Mouse (Mus musculus): ENCODE data around the gene Gm30191. TPM values are rescaled to one million over a fixed set of nuclear protein-coding genes. Genes with fewer than 3 reads are reported as not detected.

Gene Gm30191
- total and polyA plus RNA-seq, 2 experiments from 2014 or later = not detected

GRCm38 (mm10) chr4:134249651-134250050, 2.9 kb downstream of the Gm30191 start:
- Histone ChIP-seq H3K4me2 (ENCODE audit: low read depth, low read length) (peak overlapping the region; percentile 79), H3K4me1 (ENCODE audit: control insufficient read depth, insufficient read depth) (peaks cover 21% of the 10 kb centered on the region), H3K9ac (replicated peaks; ENCODE audit: low read depth, low read length) (no peak overlapping the region), H3K9me3 (replicated peaks; ENCODE audit: control insufficient read depth, low read length) (no peaks in the 10 kb centered on the region), H3K27me3 (ENCODE audit: control insufficient read depth, insufficient read depth, low read length) (peaks cover 48% of the 10 kb centered on the region), H3K27ac (ENCODE audit: low read depth) (no peak overlapping the region), H3K36me3 (replicated peaks; ENCODE audit: control insufficient read depth, insufficient read depth, low read length) (no peaks in the 10 kb centered on the region), H3K4me3 (ENCODE audit: low read depth, low read length) (peak overlapping the region; percentile 38)
- WGBS = 2% methylated on average over 30 of the region's 30 CpGs
- DNase-seq (ENCODE audit: low spot score) = no peak
- ATAC-seq (ENCODE audit: insufficient read depth, low read depth) = peak; percentile 69
- TF ChIP-seq CTCF (IDR thresholded peaks at IDR 0.05; ENCODE audit: low read depth) = peak; percentile 85
- no peak for TF ChIP-seq EP300 (IDR thresholded peaks at IDR 0.05; ENCODE audit: low read depth)

GRCm38 (mm10) chr4:134250116-134250929, 3.6 kb downstream of the Gm30191 start:
- WGBS = 19% methylated on average over 27 of the region's 27 CpGs
- no peak for TF ChIP-seq EP300 (IDR thresholded peaks at IDR 0.05; ENCODE audit: low read depth)
- no peak for TF ChIP-seq CTCF (IDR thresholded peaks at IDR 0.05; ENCODE audit: low read depth)
- H3K27ac ChIP-seq (ENCODE audit: low read depth) = no peak overlapping the region
- no peaks in the 10 kb centered on the region for H3K36me3 ChIP-seq (replicated peaks; ENCODE audit: control insufficient read depth, insufficient read depth, low read length)
- H3K27me3 ChIP-seq (ENCODE audit: control insufficient read depth, insufficient read depth, low read length) = peaks cover 48% of the 10 kb centered on the region
- no peaks in the 10 kb centered on the region for H3K9me3 ChIP-seq (replicated peaks; ENCODE audit: control insufficient read depth, low read length)
- no peak for ATAC-seq (ENCODE audit: insufficient read depth, low read depth)
- H3K4me3 ChIP-seq (ENCODE audit: low read depth, low read length) = peak overlapping the region; percentile 38
- DNase-seq (ENCODE audit: low spot score) = no peak
- H3K9ac ChIP-seq (replicated peaks; ENCODE audit: low read depth, low read length) = no peak overlapping the region
- peak overlapping the region; percentile 79 for H3K4me2 ChIP-seq (ENCODE audit: low read depth, low read length)
- H3K4me1 ChIP-seq (ENCODE audit: control insufficient read depth, insufficient read depth) = peaks cover 18% of the 10 kb centered on the region; the same call in 1 of the 2 replicates

- no peak for TF ChIP-seq EP300 (IDR thresholded peaks at IDR 0.05; ENCODE audit: low read depth)
- no peak for TF ChIP-seq CTCF (IDR thresholded peaks at IDR 0.05; ENCODE audit: low read depth)
- WGBS = 21% methylated on average over 10 of the region's 10 CpGs
- ATAC-seq (ENCODE audit: insufficient read depth, low read depth) (no peak), DNase-seq (ENCODE audit: low spot score) (no peak)
- no peaks in the 10 kb centered on the region for H3K9me3 ChIP-seq (replicated peaks; ENCODE audit: control insufficient read depth, low read length)
- H3K4me2 ChIP-seq (ENCODE audit: low read depth, low read length) = peak overlapping the region; percentile 79
- H3K4me1 ChIP-seq (ENCODE audit: control insufficient read depth, insufficient read depth) = peaks cover 18% of the 10 kb centered on the region; the same call in 1 of the 2 replicates
- H3K4me3 ChIP-seq (ENCODE audit: low read depth, low read length) = peak overlapping the region; percentile 38
- H3K27me3 ChIP-seq (ENCODE audit: control insufficient read depth, insufficient read depth, low read length) = peaks cover 48% of the 10 kb centered on the region
- H3K36me3 ChIP-seq (replicated peaks; ENCODE audit: control insufficient read depth, insufficient read depth, low read length) = no peaks in the 10 kb centered on the region
- H3K9ac ChIP-seq (replicated peaks; ENCODE audit: low read depth, low read length) = peak overlapping the region; percentile 4; the same call in 1 of the 2 replicates
- H3K27ac ChIP-seq (ENCODE audit: low read depth) = no peak overlapping the region
Measured at GRCm38 (mm10) chr4:134250930-134251240, 4.2 kb downstream of the Gm30191 start.

- peak overlapping the region; percentile 38 for H3K4me3 ChIP-seq (ENCODE audit: low read depth, low read length)
- DNase-seq (ENCODE audit: low spot score) (no peak), ATAC-seq (ENCODE audit: insufficient read depth, low read depth) (no peak; the same call in 1 of the 2 replicates)
- H3K4me2 ChIP-seq (ENCODE audit: low read depth, low read length) = peak overlapping the region; percentile 79
- H3K36me3 ChIP-seq (replicated peaks; ENCODE audit: control insufficient read depth, insufficient read depth, low read length) = no peaks in the 10 kb centered on the region
- H3K9me3 ChIP-seq (replicated peaks; ENCODE audit: control insufficient read depth, low read length) = no peaks in the 10 kb centered on the region
- no peak for TF ChIP-seq EP300 (IDR thresholded peaks at IDR 0.05; ENCODE audit: low read depth)
- TF ChIP-seq CTCF (IDR thresholded peaks at IDR 0.05; ENCODE audit: low read depth) = no peak
- peak overlapping the region; percentile 4; the same call in 1 of the 2 replicates for H3K9ac ChIP-seq (replicated peaks; ENCODE audit: low read depth, low read length)
- peaks cover 46% of the 10 kb centered on the region for H3K27me3 ChIP-seq (ENCODE audit: control insufficient read depth, insufficient read depth, low read length)
- peaks cover 21% of the 10 kb centered on the region; the same call in 1 of the 2 replicates for H3K4me1 ChIP-seq (ENCODE audit: control insufficient read depth, insufficient read depth)
- under 1% methylated on average over 85 of the region's 91 CpGs for WGBS
- no peak overlapping the region for H3K27ac ChIP-seq (ENCODE audit: low read depth)
Measured at GRCm38 (mm10) chr4:134251241-134252130, 4.8 kb downstream of the Gm30191 start.

- H3K27ac ChIP-seq (ENCODE audit: low read depth) = peak overlapping the region; percentile 60
- ATAC-seq (ENCODE audit: insufficient read depth, low read depth) (no peak), DNase-seq (ENCODE audit: low spot score) (no peak)
- H3K9me3 ChIP-seq (replicated peaks; ENCODE audit: control insufficient read depth, low read length) = no peaks in the 10 kb centered on the region
- WGBS = 35% methylated on average over 22 of the region's 22 CpGs
- H3K4me2 ChIP-seq (ENCODE audit: low read depth, low read length) = peak overlapping the region; percentile 79
- peaks cover 29% of the 10 kb centered on the region for H3K4me1 ChIP-seq (ENCODE audit: control insufficient read depth, insufficient read depth)
- H3K4me3 ChIP-seq (ENCODE audit: low read depth, low read length) = peak overlapping the region; percentile 38
- H3K27me3 ChIP-seq (ENCODE audit: control insufficient read depth, insufficient read depth, low read length) = peaks cover 45% of the 10 kb centered on the region
- H3K36me3 ChIP-seq (replicated peaks; ENCODE audit: control insufficient read depth, insufficient read depth, low read length) = no peaks in the 10 kb centered on the region
- TF ChIP-seq CTCF (IDR thresholded peaks at IDR 0.05; ENCODE audit: low read depth) = no peak
- H3K9ac ChIP-seq (replicated peaks; ENCODE audit: low read depth, low read length) = peak overlapping the region; percentile 27; the same call in 1 of the 2 replicates
Measured at GRCm38 (mm10) chr4:134252131-134252910, 5.6 kb downstream of the Gm30191 start.

Data from heart, postnatal 0 days (tissue).